Mouse (Mus musculus): Measurements from ENCODE around the gene Prl2b1. TPM values are rescaled to one million over a fixed set of nuclear protein-coding genes. Genes with fewer than 3 reads are reported as not detected.

The Prl2b1 gene
- not detected in 2 replicates for total RNA-seq (2017)

- ATAC-seq (ENCODE audit: extremely low read depth, insufficient number of reproducible peaks, low FRiP score, poor library complexity, severe bottlenecking), result no peak
Measured at GRCm38 (mm10) chr13:27390746-27391145, at the start of gene Prl2b1. Gene Prl2b1 (minus strand): TSS chr13:27390846.

- no peak for ATAC-seq (ENCODE audit: extremely low read depth, insufficient number of reproducible peaks, low FRiP score, poor library complexity, severe bottlenecking)
Measured at GRCm38 (mm10) chr13:27438588-27438987, 47.9 kb upstream of the Prl2b1 start, which contains the start of gene Prl8a6. Gene Prl8a6 (minus strand): TSS chr13:27438688.

- no peak for ATAC-seq (ENCODE audit: extremely low read depth, insufficient number of reproducible peaks, low FRiP score, poor library complexity, severe bottlenecking)
Measured at GRCm38 (mm10) chr13:27433159-27433558, 42.5 kb upstream of the Prl2b1 start.

- ATAC-seq (ENCODE audit: extremely low read depth, insufficient number of reproducible peaks, low FRiP score, poor library complexity, severe bottlenecking), result no peak
Measured at GRCm38 (mm10) chr13:27413640-27414039, 23.0 kb upstream of the Prl2b1 start.

- no peak for ATAC-seq (ENCODE audit: extremely low read depth, insufficient number of reproducible peaks, low FRiP score, poor library complexity, severe bottlenecking)
Measured at GRCm38 (mm10) chr13:27399061-27399724, 8.5 kb upstream of the Prl2b1 start.

- ATAC-seq (ENCODE audit: extremely low read depth, insufficient number of reproducible peaks, low FRiP score, poor library complexity, severe bottlenecking), result no peak
Measured at GRCm38 (mm10) chr13:27345373-27345772, 45.3 kb downstream of the Prl2b1 start, which contains the start of gene Prl8a2. Gene Prl8a2 (plus strand): TSS chr13:27345673.

GRCm38 (mm10) chr13:27342733-27343275 is 47.8 kb downstream of the Prl2b1 start:
- no peak for ATAC-seq (ENCODE audit: extremely low read depth, insufficient number of reproducible peaks, low FRiP score, poor library complexity, severe bottlenecking)

- no peak for ATAC-seq (ENCODE audit: extremely low read depth, insufficient number of reproducible peaks, low FRiP score, poor library complexity, severe bottlenecking)
Measured at GRCm38 (mm10) chr13:27334989-27335388, 55.7 kb downstream of the Prl2b1 start.

Other genes starting within 250 kb of the Prl2b1 start
- gene Prl3d3, start 234.1 kb downstream of the Prl2b1 start, total RNA-seq (2017), result not detected in 2 replicates
- gene Prl3c1, start 194.2 kb downstream of the Prl2b1 start, total RNA-seq (2017), result not detected in 2 replicates
- not detected in 2 replicates for gene Prl3b1, start 149.0 kb downstream of the Prl2b1 start, total RNA-seq (2017)
- gene Prl3a1, start 131.4 kb downstream of the Prl2b1 start, total RNA-seq (2017), result not detected in 2 replicates
- gene Prl6a1, start 78.2 kb downstream of the Prl2b1 start, total RNA-seq (2017), result not detected in 2 replicates
- gene Prl8a2, start 45.2 kb downstream of the Prl2b1 start, total RNA-seq (2017), result not detected in 2 replicates
- gene Prl8a6, start 47.8 kb upstream of the Prl2b1 start, total RNA-seq (2017), result not detected in 2 replicates
- not detected in 2 replicates for gene Prl8a8, start 122.4 kb upstream of the Prl2b1 start, total RNA-seq (2017)
- gene Prl8a9, start 173.8 kb upstream of the Prl2b1 start, total RNA-seq (2017), result not detected in 2 replicates
- gene Prl8a1, start 191.3 kb upstream of the Prl2b1 start, total RNA-seq (2017), result not detected in 2 replicates
- gene Prl7b1, start 219.7 kb upstream of the Prl2b1 start, total RNA-seq (2017), result not detected in 2 replicates